Mouse (Mus musculus): ENCODE data around the gene Pigw. TPM values are rescaled to one million over a fixed set of nuclear protein-coding genes. Genes with fewer than 3 reads are reported as not detected.

Pigw gene
- total and polyA plus RNA-seq, 3 experiments = 2.3 to 6.3 (median 5.6) TPM

DNA sequence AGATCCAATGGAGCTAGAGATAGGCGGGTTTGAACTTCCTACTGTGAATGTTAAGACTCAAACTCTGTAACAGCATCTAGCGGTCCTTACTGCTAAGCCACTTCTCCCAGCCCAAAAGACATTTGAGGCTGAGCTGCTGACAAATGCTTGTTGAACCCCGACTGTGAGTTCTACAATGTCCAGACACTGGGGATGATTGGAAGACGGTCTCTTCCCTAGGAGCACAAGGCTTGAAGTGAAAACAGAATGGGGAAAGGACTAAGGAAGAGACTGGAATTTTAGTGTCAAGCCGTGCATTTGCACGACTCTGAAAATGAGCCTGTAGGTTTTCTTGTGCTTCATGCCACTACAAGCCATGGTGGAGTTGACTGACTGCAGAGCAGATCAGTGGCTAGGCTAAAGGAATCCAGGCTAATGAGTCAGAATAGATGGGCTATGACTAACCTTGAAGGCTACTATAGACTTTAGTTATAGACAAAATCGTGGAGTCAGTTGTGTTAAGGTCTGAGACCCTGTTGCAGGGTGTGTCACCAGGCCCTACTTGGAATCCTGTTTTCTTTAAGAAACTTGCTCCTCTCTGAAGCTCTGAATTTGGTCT, 36.7 kb upstream of the Pigw start:
- intact Hi-C loops (cut with DNase I) = loop anchor here (5.0 kb wide), 1 partner anchor 265 kb away; no protein-coding TSS in a partner anchor
- peak overlapping the region; percentile 6; the same call in 1 of the 2 replicates for H3K9ac ChIP-seq (ENCODE audit: low read depth, low read length)
- no peaks in the 10 kb centered on the region; the same call in 1 of the 2 replicates for H3K36me3 ChIP-seq (ENCODE audit: control insufficient read depth, insufficient read depth, low read length)
- no peaks in the 10 kb centered on the region for H3K27me3 ChIP-seq (ENCODE audit: control insufficient read depth, insufficient read depth, low read length)
- 59% methylated on average over 7 of the region's 7 CpGs for WGBS
- no peak for DNase-seq
- TF ChIP-seq CTCF (IDR thresholded peaks at IDR 0.05) (no peak), EP300 (IDR thresholded peaks at IDR 0.05; ENCODE audit: insufficient read depth, low read depth, low read length) (no peak), POLR2A (IDR thresholded peaks at IDR 0.05; ENCODE audit: insufficient read depth, low read depth, low read length) (no peak)
- peak overlapping the region; percentile 89 for H3K4me3 ChIP-seq
- H3K4me1 ChIP-seq (ENCODE audit: control insufficient read depth, insufficient read depth, low read length) = peaks cover 3% of the 10 kb centered on the region
- H3K27ac ChIP-seq = peak overlapping the region; percentile 6; the same call in 1 of the 2 replicates
- peaks cover 3% of the 10 kb centered on the region for H3K79me2 ChIP-seq (replicated peaks; ENCODE audit: control insufficient read depth, insufficient read depth, low read length)

DNA sequence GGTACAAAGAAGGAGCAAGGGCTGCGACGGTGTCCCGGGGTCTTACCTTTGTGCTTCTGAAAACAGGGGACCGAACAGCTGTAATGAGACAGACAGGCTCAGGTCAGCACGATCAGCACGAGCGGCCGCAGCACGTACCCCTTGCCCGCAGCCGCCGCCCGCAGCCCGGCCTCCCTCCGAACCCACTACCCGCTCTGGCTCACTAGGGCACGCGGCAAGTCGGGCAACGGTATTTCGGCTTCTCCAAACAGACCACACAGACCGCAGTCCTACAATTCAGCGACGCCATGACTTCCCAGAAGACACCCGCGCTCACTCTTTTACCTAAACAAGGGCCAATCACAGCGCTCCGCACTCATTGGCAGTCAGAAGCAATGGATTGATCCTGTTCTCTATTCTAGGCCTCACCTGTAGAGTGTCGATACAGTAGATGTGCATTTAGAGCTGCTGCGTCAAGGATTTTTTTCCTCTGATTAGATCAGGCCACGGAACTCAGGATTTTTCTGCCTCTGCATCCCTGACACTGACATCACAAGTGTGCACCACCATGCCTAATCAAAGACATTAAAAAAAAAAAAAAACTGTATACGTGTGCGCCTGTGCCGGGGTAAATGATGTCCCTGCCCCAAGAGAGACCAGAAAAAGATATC, 36.1 kb upstream of the Pigw start, which contains the start of gene Znhit3:
Znhit3 (minus strand) TSS at position 314 of the 650 bp plus-strand sequence.
- Histone ChIP-seq H3K4me1 (ENCODE audit: control insufficient read depth, insufficient read depth, low read length) (peaks cover 3% of the 10 kb centered on the region), H3K27me3 (ENCODE audit: control insufficient read depth, insufficient read depth, low read length) (no peaks in the 10 kb centered on the region), H3K36me3 (ENCODE audit: control insufficient read depth, insufficient read depth, low read length) (no peaks in the 10 kb centered on the region; the same call in 1 of the 2 replicates), H3K9ac (ENCODE audit: low read depth, low read length) (peak within 1 kb of the TSS; percentile 99), H3K4me3 (peak within 1 kb of the TSS; percentile 89), H3K27ac (peak within 1 kb of the TSS; percentile 75), H3K79me2 (replicated peaks; ENCODE audit: control insufficient read depth, insufficient read depth, low read length) (peaks cover 3% of the 10 kb centered on the region)
- intact Hi-C loops (cut with DNase I) = loop anchor here (5.0 kb wide), 1 partner anchor 266 kb away; no protein-coding TSS in a partner anchor
- TF ChIP-seq POLR2A (IDR thresholded peaks at IDR 0.05; ENCODE audit: insufficient read depth, low read depth, low read length) = peak; percentile 80
- TF ChIP-seq EP300 (IDR thresholded peaks at IDR 0.05; ENCODE audit: insufficient read depth, low read depth, low read length) = peak; percentile 73; the same call in 1 of the 2 replicates
- TF ChIP-seq CTCF (IDR thresholded peaks at IDR 0.05) = peak; percentile 14
- peak; percentile 83 to 84 for DNase-seq
- WGBS = 3% methylated on average over 34 of the region's 34 CpGs

DNA sequence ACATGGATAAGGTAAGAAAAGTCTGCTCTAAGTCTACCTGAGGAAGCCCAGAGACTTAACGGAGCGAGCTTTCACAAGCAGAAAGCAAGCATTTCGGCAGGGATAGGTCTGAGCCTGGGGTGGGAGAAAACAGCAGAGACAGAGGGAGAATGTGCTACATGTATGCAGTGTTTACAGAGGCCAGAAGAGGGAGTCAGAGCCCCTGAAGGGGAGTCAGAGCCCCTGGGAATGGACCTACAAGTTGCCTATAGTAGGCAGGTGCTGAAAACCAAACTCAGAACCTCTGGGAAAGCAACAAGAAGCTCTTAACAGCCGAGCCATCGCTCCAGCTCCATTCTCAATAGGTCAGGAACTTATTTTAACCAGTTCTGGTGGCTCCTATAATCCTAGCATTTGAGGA, 34.6 kb upstream of the Pigw start:
- Histone ChIP-seq H3K9ac (ENCODE audit: low read depth, low read length) (no peak overlapping the region), H3K79me2 (replicated peaks; ENCODE audit: control insufficient read depth, insufficient read depth, low read length) (peaks cover 3% of the 10 kb centered on the region), H3K4me1 (ENCODE audit: control insufficient read depth, insufficient read depth, low read length) (peaks cover 3% of the 10 kb centered on the region), H3K36me3 (ENCODE audit: control insufficient read depth, insufficient read depth, low read length) (no peaks in the 10 kb centered on the region; the same call in 1 of the 2 replicates), H3K27ac (no peak overlapping the region), H3K4me3 (no peak overlapping the region), H3K27me3 (ENCODE audit: control insufficient read depth, insufficient read depth, low read length) (no peaks in the 10 kb centered on the region)
- intact Hi-C loops (cut with DNase I) = loop anchor here (5.0 kb wide), 1 partner anchor 268 kb away; no protein-coding TSS in a partner anchor
- DNase-seq = no peak
- TF ChIP-seq POLR2A (IDR thresholded peaks at IDR 0.05; ENCODE audit: insufficient read depth, low read depth, low read length) (no peak), CTCF (IDR thresholded peaks at IDR 0.05) (peak; percentile 23)
- WGBS = 80% methylated on average over 5 of the region's 5 CpGs

DNA sequence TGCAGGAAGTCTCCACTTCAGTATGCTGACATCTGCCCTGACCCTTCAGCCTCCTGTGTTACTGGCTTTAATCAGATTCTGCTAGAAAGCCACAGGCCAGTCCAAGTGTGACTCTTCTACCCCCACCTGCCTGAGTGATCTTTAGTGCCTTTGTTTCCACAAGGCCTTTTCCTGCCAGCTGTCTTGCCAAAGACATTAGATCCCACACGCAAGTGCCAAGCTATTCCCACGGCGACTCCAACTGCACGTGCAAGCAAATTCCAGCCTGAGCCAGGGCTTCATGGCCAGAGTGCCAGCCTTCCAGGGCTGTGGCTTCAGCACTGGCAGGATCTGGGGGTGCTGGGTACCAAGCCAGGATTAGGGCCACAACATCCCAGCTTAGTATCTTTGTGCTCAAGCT, 30.3 kb upstream of the Pigw start:
- H3K4me1 ChIP-seq (ENCODE audit: control insufficient read depth, insufficient read depth, low read length) = no peaks in the 10 kb centered on the region
- H3K36me3 ChIP-seq (ENCODE audit: control insufficient read depth, insufficient read depth, low read length) = no peaks in the 10 kb centered on the region
- no peak overlapping the region for H3K4me3 ChIP-seq
- no peak for DNase-seq
- WGBS = 50% methylated on average over 4 of the region's 4 CpGs
- TF ChIP-seq EP300 (IDR thresholded peaks at IDR 0.05; ENCODE audit: insufficient read depth, low read depth, low read length) = no peak
- no peak for TF ChIP-seq CTCF (IDR thresholded peaks at IDR 0.05)
- TF ChIP-seq POLR2A (IDR thresholded peaks at IDR 0.05; ENCODE audit: insufficient read depth, low read depth, low read length) = no peak
- H3K79me2 ChIP-seq (replicated peaks; ENCODE audit: control insufficient read depth, insufficient read depth, low read length) = no peaks in the 10 kb centered on the region
- no peak overlapping the region for H3K27ac ChIP-seq
- no peak overlapping the region for H3K9ac ChIP-seq (ENCODE audit: low read depth, low read length)
- no peaks in the 10 kb centered on the region for H3K27me3 ChIP-seq (ENCODE audit: control insufficient read depth, insufficient read depth, low read length)
- intact Hi-C loops (cut with DNase I) = no loop called here

DNA sequence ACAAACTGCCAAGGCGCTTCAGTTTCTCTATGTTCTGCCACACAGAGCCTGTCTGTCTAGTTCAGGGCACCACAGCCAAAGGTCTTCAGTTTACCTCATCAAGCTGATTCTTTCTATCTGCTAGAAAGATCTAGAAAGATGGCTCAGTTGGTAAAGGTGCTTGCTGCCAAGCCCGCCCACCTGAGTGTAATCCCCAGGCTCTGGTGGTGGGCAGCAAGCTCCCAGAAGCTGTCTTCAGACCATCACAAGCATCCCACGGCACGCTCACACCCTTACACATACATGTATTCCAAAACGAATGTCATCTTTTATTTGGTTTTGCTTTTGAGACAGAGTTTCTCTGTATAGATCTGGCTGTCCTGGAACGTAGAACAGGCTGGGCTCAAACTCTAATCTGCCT, 28.4 kb upstream of the Pigw start:
- H3K27ac ChIP-seq = no peak overlapping the region
- 93% methylated on average over 6 of the region's 6 CpGs for WGBS
- H3K9ac ChIP-seq (ENCODE audit: low read depth, low read length) = no peak overlapping the region
- no peaks in the 10 kb centered on the region for H3K36me3 ChIP-seq (ENCODE audit: control insufficient read depth, insufficient read depth, low read length)
- no peaks in the 10 kb centered on the region for H3K27me3 ChIP-seq (ENCODE audit: control insufficient read depth, insufficient read depth, low read length)
- no peaks in the 10 kb centered on the region for H3K79me2 ChIP-seq (replicated peaks; ENCODE audit: control insufficient read depth, insufficient read depth, low read length)
- no peaks in the 10 kb centered on the region for H3K4me1 ChIP-seq (ENCODE audit: control insufficient read depth, insufficient read depth, low read length)
- H3K4me3 ChIP-seq = no peak overlapping the region
- no peak for TF ChIP-seq POLR2A (IDR thresholded peaks at IDR 0.05; ENCODE audit: insufficient read depth, low read depth, low read length)
- TF ChIP-seq CTCF (IDR thresholded peaks at IDR 0.05) = no peak
- DNase-seq = no peak
- intact Hi-C loops (cut with DNase I) = no loop called here

DNA sequence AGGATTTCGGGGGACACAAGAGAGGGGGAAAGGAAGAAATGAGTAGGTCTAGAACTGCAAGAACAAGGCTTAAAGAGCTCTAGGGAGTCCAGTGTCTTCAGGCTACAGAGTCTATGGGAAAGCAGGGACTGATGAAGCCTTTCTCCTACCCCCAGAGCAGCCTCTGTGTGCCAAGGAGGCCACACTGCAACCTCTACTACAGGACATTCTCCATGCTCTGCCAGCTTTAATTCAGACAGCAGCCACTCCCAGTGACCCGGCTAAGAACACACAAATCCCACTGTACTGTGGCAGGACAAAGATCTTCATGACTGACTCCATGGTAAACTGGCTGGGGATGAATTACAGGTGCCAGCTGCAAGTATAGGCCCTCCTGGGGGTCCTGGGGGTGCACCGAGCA, 27.0 kb upstream of the Pigw start:
- intact Hi-C loops (cut with DNase I) = no loop called here
- no peaks in the 10 kb centered on the region for H3K4me1 ChIP-seq (ENCODE audit: control insufficient read depth, insufficient read depth, low read length)
- H3K27ac ChIP-seq = no peak overlapping the region
- H3K27me3 ChIP-seq (ENCODE audit: control insufficient read depth, insufficient read depth, low read length) = no peaks in the 10 kb centered on the region
- no peaks in the 10 kb centered on the region for H3K36me3 ChIP-seq (ENCODE audit: control insufficient read depth, insufficient read depth, low read length)
- no peak for DNase-seq
- H3K79me2 ChIP-seq (replicated peaks; ENCODE audit: control insufficient read depth, insufficient read depth, low read length) = no peaks in the 10 kb centered on the region
- H3K9ac ChIP-seq (ENCODE audit: low read depth, low read length) = no peak overlapping the region
- H3K4me3 ChIP-seq = no peak overlapping the region
- WGBS = 79% methylated on average over 3 of the region's 3 CpGs
- TF ChIP-seq POLR2A (IDR thresholded peaks at IDR 0.05; ENCODE audit: insufficient read depth, low read depth, low read length) = no peak
- TF ChIP-seq CTCF (IDR thresholded peaks at IDR 0.05) = no peak
- TF ChIP-seq EP300 (IDR thresholded peaks at IDR 0.05; ENCODE audit: insufficient read depth, low read depth, low read length) = no peak
